Comparison of ENCODE assay signal across 9 mouse cellular contexts in the genomic region with DNA sequence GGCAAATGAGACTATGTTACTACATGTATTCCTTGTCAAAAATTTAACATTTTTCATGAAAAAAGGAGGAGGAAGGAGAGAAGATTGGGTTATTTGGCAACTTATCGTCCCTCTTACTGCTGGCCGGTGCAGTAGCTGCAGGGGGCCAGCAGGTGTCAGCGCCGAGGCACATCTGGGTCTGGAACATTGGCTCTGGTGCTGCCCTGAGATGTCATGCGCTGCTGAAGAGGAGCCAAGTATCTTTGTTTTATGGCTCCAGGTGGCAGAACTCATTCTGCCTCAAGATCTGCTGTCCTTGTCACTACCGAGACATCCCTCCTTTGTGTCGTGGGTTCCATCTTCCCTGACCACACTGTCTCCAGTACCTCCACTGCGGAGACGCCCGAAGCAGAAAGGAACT. TPM values are rescaled to one million over a fixed set of nuclear protein-coding genes. Genes with fewer than 3 reads are reported as not detected.
DNase-seq lines count a peak whose midpoint lies in the region; ATAC-seq and TF ChIP-seq lines count a peak whose summit lies in the region.
"Had no signal": no experiment of that assay in that cellular context is flagged by ENCODE, and none has a peak within 500 bp of the region (broad histone marks: within the 10 kb centered on the region; RNA-seq: fewer than 3 reads in every experiment).

No protein-coding gene starts in this region.

- WGBS in hindbrain, embryonic 10.5 days = 58% methylated on average over 10 of the region's 10 CpGs
- 53% methylated on average over 10 of the region's 10 CpGs for WGBS in hindbrain, embryonic 12.5 days
- WGBS in limb, embryonic 14.5 days = 43% methylated on average over 10 of the region's 10 CpGs
- WGBS in neural tube, embryonic 12.5 days = 50% methylated on average over 10 of the region's 10 CpGs

- TF ChIP-seq POLR2A in CH12.LX (IDR thresholded peaks at IDR 0.05; ENCODE audit: low read depth, low read length) = no peak
- TF ChIP-seq POLR2A in cortical plate, adult 2 months (IDR thresholded peaks at IDR 0.05; ENCODE audit: extremely low read depth, insufficient read depth, low read length) = no peak
- no peak for TF ChIP-seq POLR2A in limb, embryonic 14.5 days (IDR thresholded peaks at IDR 0.05; ENCODE audit: borderline replicate concordance, extremely low read depth, insufficient read depth, insufficient read length)

- dilution Hi-C loops in CH12.LX (cut with MboI; ENCODE audit: extremely low pct_ligation_motif_present, extremely low pct_unique_long_range_greater_than_20kb, low sequenced_read_pairs) = no loop called here

- H3K9me3 ChIP-seq in hindbrain, embryonic 10.5 days = no peaks in the 10 kb centered on the region
- H3K9me3 ChIP-seq in hindbrain, embryonic 12.5 days (replicated peaks) = 0 out of 2 replicates have a peak, but pooled peaks cover 2% of the 10 kb centered on the region
- no peaks in the 10 kb centered on the region for H3K9me3 ChIP-seq in CH12.LX (replicated peaks; ENCODE audit: low read length)
- H3K9me3 ChIP-seq in limb, embryonic 14.5 days (ENCODE audit: control insufficient read depth, low read length) = no peaks in the 10 kb centered on the region
- H3K9me3 ChIP-seq in neural tube, embryonic 12.5 days = no peaks in the 10 kb centered on the region

- TF ChIP-seq RAD21 in CH12.LX (IDR thresholded peaks at IDR 0.05; ENCODE audit: low read depth, low read length) = peak; percentile 67

- no peak overlapping the region for H3K9ac ChIP-seq in hindbrain, embryonic 12.5 days
- H3K9ac ChIP-seq in CH12.LX (ENCODE audit: insufficient read depth, low read depth) = no peak overlapping the region
- no peak overlapping the region for H3K9ac ChIP-seq in limb, embryonic 14.5 days (ENCODE audit: low read depth, low read length, severe bottlenecking)
- H3K9ac ChIP-seq in neural tube, embryonic 12.5 days = no peak overlapping the region

- H3K36me3 ChIP-seq in hindbrain, embryonic 10.5 days = no peaks in the 10 kb centered on the region
- no peaks in the 10 kb centered on the region for H3K36me3 ChIP-seq in hindbrain, embryonic 12.5 days
- peaks cover 0 to 8% of the 10 kb centered on the region in 2 experiments for H3K36me3 ChIP-seq in CH12.LX (replicated peaks in 1 of 2; ENCODE audit: control insufficient read depth in 1 of 2, insufficient read depth in 1 of 2, low read length in 1 of 2)
- H3K36me3 ChIP-seq in limb, embryonic 14.5 days (ENCODE audit: control insufficient read depth, insufficient read depth, low read length) = no peaks in the 10 kb centered on the region
- H3K36me3 ChIP-seq in neural tube, embryonic 12.5 days = no peaks in the 10 kb centered on the region

- no peaks in the 10 kb centered on the region for H3K27me3 ChIP-seq in hindbrain, embryonic 10.5 days (ENCODE audit: insufficient read depth, poor library complexity, severe bottlenecking)
- H3K27me3 ChIP-seq in hindbrain, embryonic 12.5 days = no peaks in the 10 kb centered on the region
- no peaks in the 10 kb centered on the region for H3K27me3 ChIP-seq in CH12.LX (replicated peaks)
- no peaks in the 10 kb centered on the region for H3K27me3 ChIP-seq in limb, embryonic 14.5 days (ENCODE audit: control insufficient read depth, insufficient read depth, low read length)
- no peaks in the 10 kb centered on the region for H3K27me3 ChIP-seq in neural tube, embryonic 12.5 days (replicated peaks)

- peak; percentile 53 to 91 for TF ChIP-seq CTCF in CH12.LX (conservative IDR thresholded peaks at IDR 0.05 in 1 of 2, IDR thresholded peaks at IDR 0.05 in 1 of 2; ENCODE audit: low read depth in 2 of 2, low read length in 2 of 2)
- TF ChIP-seq CTCF in cortical plate, adult 2 months (IDR thresholded peaks at IDR 0.05; ENCODE audit: extremely low read depth, insufficient read depth, low read length) = peak; percentile 74

- H3K27ac ChIP-seq in hindbrain, embryonic 10.5 days = no peak overlapping the region
- no peak overlapping the region for H3K27ac ChIP-seq in hindbrain, embryonic 12.5 days
- no peak overlapping the region for H3K27ac ChIP-seq in CH12.LX (ENCODE audit: insufficient read depth, low read depth)
- no peak overlapping the region for H3K27ac ChIP-seq in cortical plate, adult 2 months (ENCODE audit: insufficient read depth, low read length)
- H3K27ac ChIP-seq in limb, embryonic 14.5 days (replicated peaks; ENCODE audit: low read depth, low read length) = no peak overlapping the region
- H3K27ac ChIP-seq in neural tube, embryonic 12.5 days = no peak overlapping the region

- no peak overlapping the region for H3K4me2 ChIP-seq in hindbrain, embryonic 12.5 days (replicated peaks)
- no peak overlapping the region for H3K4me2 ChIP-seq in CH12.LX (ENCODE audit: insufficient read depth, low read depth, poor library complexity, severe bottlenecking)
- no peak overlapping the region for H3K4me2 ChIP-seq in limb, embryonic 14.5 days (replicated peaks; ENCODE audit: low read depth, low read length, severe bottlenecking)
- H3K4me2 ChIP-seq in neural tube, embryonic 12.5 days (replicated peaks) = no peak overlapping the region

- peak; percentile 46 for DNase-seq in hindbrain, embryonic 10.5 days (ENCODE audit: low spot score)
- peak; percentile 60 for DNase-seq in CH12.LX (ENCODE audit: extremely low read depth)
- peak; percentile 50 for DNase-seq in limb, embryonic 14.5 days (ENCODE audit: low spot score)
- peak; percentile 83 for DNase-seq in thymus, postnatal 4 days

- no peak overlapping the region for H3K4me3 ChIP-seq in hindbrain, embryonic 10.5 days
- H3K4me3 ChIP-seq in hindbrain, embryonic 12.5 days = no peak overlapping the region
- no peak overlapping the region for H3K4me3 ChIP-seq in CH12.LX (replicated peaks in 1 of 3; ENCODE audit: low read depth in 2 of 3, low read length in 2 of 3, poor library complexity in 1 of 3)
- H3K4me3 ChIP-seq in cortical plate, adult 2 months (ENCODE audit: insufficient read depth, low read length) = no peak overlapping the region
- H3K4me3 ChIP-seq in limb, embryonic 14.5 days (replicated peaks; ENCODE audit: low read length) = no peak overlapping the region
- H3K4me3 ChIP-seq in neural tube, embryonic 12.5 days = no peak overlapping the region

- ATAC-seq in hindbrain, embryonic 12.5 days (ENCODE audit: low FRiP score) = no peak
- peak; percentile 88 to 97 for ATAC-seq in hematopoietic stem cell, adult 5-6 weeks (replicated peaks in 1 of 2; ENCODE audit: insufficient read depth in 1 of 2, low FRiP score in 2 of 2, low TSS enrichment in 1 of 2, low read depth in 1 of 2, poor library complexity in 2 of 2, severe bottlenecking in 2 of 2)
- no peak for ATAC-seq in limb, embryonic 14.5 days (ENCODE audit: low FRiP score, low read depth)
- ATAC-seq in neural tube, embryonic 12.5 days (ENCODE audit: low FRiP score, low read depth) = peak; percentile 41; the same call in 1 of the 2 replicates

- in situ Hi-C loops in CH12.LX (cut with MboI; ENCODE audit: low pct_ligation_motif_present, low pct_unique_long_range_greater_than_20kb, low sequenced_read_pairs) = no loop called here

- no peak for TF ChIP-seq EP300 in CH12.LX (IDR thresholded peaks at IDR 0.05; ENCODE audit: low read length)

- H3K79me2 ChIP-seq in CH12.LX (replicated peaks; ENCODE audit: control insufficient read depth, extremely low read depth, insufficient read depth, poor library complexity, severe bottlenecking) = no peaks in the 10 kb centered on the region

- no peaks in the 10 kb centered on the region for H3K4me1 ChIP-seq in hindbrain, embryonic 10.5 days (replicated peaks)
- H3K4me1 ChIP-seq in hindbrain, embryonic 12.5 days = no peaks in the 10 kb centered on the region
- peaks cover 0 to 3% of the 10 kb centered on the region in 2 experiments; a peak in 2 of 4 replicates for H3K4me1 ChIP-seq in CH12.LX (ENCODE audit: control insufficient read depth in 1 of 2, insufficient read depth in 2 of 2)
- H3K4me1 ChIP-seq in cortical plate, adult 2 months (ENCODE audit: control insufficient read depth, insufficient read depth, low read length) = peaks cover 1% of the 10 kb centered on the region; the same call in 1 of the 2 replicates
- H3K4me1 ChIP-seq in limb, embryonic 14.5 days (ENCODE audit: control insufficient read depth, insufficient read depth, low read length) = no peaks in the 10 kb centered on the region
- H3K4me1 ChIP-seq in neural tube, embryonic 12.5 days = no peaks in the 10 kb centered on the region

RNA-seq across cellular contexts. Expression of a gene that starts 12.8 kb away (rescaled TPM):
- polyA plus RNA-seq in hindbrain, embryonic 10.5 days (2016; fragmentation: Nextera tagmentation; extraction: Ambion mirVana) = 270 and 478 TPM in 2 replicates
- 345 and 366 TPM in 2 replicates for polyA plus RNA-seq in hindbrain, embryonic 12.5 days (2016; fragmentation: Nextera tagmentation; extraction: Ambion mirVana)
- total RNA-seq in CH12.LX (2012; rRNA removed) = 359 and 490 TPM in 2 replicates
- total RNA-seq in CH12.LX (2014; rRNA removed) = 176 and 184 TPM in 2 replicates
- polyA plus RNA-seq in CH12.LX (2012; ENCODE audit: insufficient read length, low read depth) = 2,617 and 2,771 TPM in 2 replicates
- 103 and 113 TPM in 2 replicates for polyA plus RNA-seq in cortical plate, adult 2 months (2012; rRNA removed)
- total RNA-seq in hematopoietic stem cell, adult 5-6 weeks (2017) = 725 and 1,004 TPM in 2 replicates
- 63.5 and 201 TPM in 2 replicates for polyA plus RNA-seq in limb, embryonic 14.5 days (2012; rRNA removed)
- polyA plus RNA-seq in limb, embryonic 14.5 days (2014; fragmentation: Nextera tagmentation; extraction: Ambion mirVana) = 286 and 299 TPM in 2 replicates
- 306 and 360 TPM in 2 replicates for polyA plus RNA-seq in neural tube, embryonic 12.5 days (2016; fragmentation: Nextera tagmentation; extraction: Ambion mirVana)

RNA-seq across cellular contexts. Expression of a gene that starts 54.0 kb away (rescaled TPM):
- 0.12 TPM in 1 of 2 replicates, not detected in the other for polyA plus RNA-seq in hindbrain, embryonic 10.5 days (2016; fragmentation: Nextera tagmentation; extraction: Ambion mirVana)
- polyA plus RNA-seq in hindbrain, embryonic 12.5 days (2016; fragmentation: Nextera tagmentation; extraction: Ambion mirVana) = 0.23 TPM in 1 of 2 replicates, not detected in the other
- total RNA-seq in CH12.LX (2012; rRNA removed) = 0.13 TPM in 1 of 2 replicates, not detected in the other
- not detected in 2 replicates for total RNA-seq in CH12.LX (2014; rRNA removed)
- polyA plus RNA-seq in CH12.LX (2012; ENCODE audit: insufficient read length, low read depth) = 0.16 TPM in 1 of 2 replicates, not detected in the other
- polyA plus RNA-seq in cortical plate, adult 2 months (2012; rRNA removed) = 0.09 and 0.25 TPM in 2 replicates
- total RNA-seq in hematopoietic stem cell, adult 5-6 weeks (2017) = not detected in 2 replicates
- polyA plus RNA-seq in limb, embryonic 14.5 days (2012; rRNA removed) = 0.09 TPM in 1 of 2 replicates, not detected in the other
- 0.17 TPM in 1 of 2 replicates, not detected in the other for polyA plus RNA-seq in limb, embryonic 14.5 days (2014; fragmentation: Nextera tagmentation; extraction: Ambion mirVana)
- polyA plus RNA-seq in neural tube, embryonic 12.5 days (2016; fragmentation: Nextera tagmentation; extraction: Ambion mirVana) = 0.15 and 0.40 TPM in 2 replicates

RNA-seq across cellular contexts. Expression of a gene that starts 54.1 kb away (rescaled TPM):
- not detected in 2 replicates for polyA plus RNA-seq in hindbrain, embryonic 10.5 days (2016; fragmentation: Nextera tagmentation; extraction: Ambion mirVana)
- polyA plus RNA-seq in hindbrain, embryonic 12.5 days (2016; fragmentation: Nextera tagmentation; extraction: Ambion mirVana) = not detected in 2 replicates
- not detected in 2 replicates for total RNA-seq in CH12.LX (2012; rRNA removed)
- total RNA-seq in CH12.LX (2014; rRNA removed) = not detected in 2 replicates
- not detected in 2 replicates for polyA plus RNA-seq in CH12.LX (2012; ENCODE audit: insufficient read length, low read depth)
- not detected in 2 replicates for polyA plus RNA-seq in cortical plate, adult 2 months (2012; rRNA removed)
- total RNA-seq in hematopoietic stem cell, adult 5-6 weeks (2017) = not detected in 2 replicates
- polyA plus RNA-seq in limb, embryonic 14.5 days (2012; rRNA removed) = not detected in 2 replicates
- polyA plus RNA-seq in limb, embryonic 14.5 days (2014; fragmentation: Nextera tagmentation; extraction: Ambion mirVana) = not detected in 2 replicates
- polyA plus RNA-seq in neural tube, embryonic 12.5 days (2016; fragmentation: Nextera tagmentation; extraction: Ambion mirVana) = not detected in 2 replicates
- polyA plus RNA-seq: large intestine, adult 2 months had no signal

Comparison
In these comparisons a context has a peak if more than half of its experiments do, and no peak if none do; other contexts are left out.
1. ATAC-seq: peak in hematopoietic stem cell, adult 5-6 weeks (2 of 2) and neural tube, embryonic 12.5 days (single experiment); none in hindbrain, embryonic 12.5 days (single experiment) and limb, embryonic 14.5 days (single experiment).
2. Peak in every context shown above with its lines, with median percentiles within 50 percentile points of each other: DNase-seq.